Mouse (Mus musculus) adrenal gland, adult 8-10 months (tissue): ENCODE results near the gene Ms4a12. TPM values are rescaled to one million over a fixed set of nuclear protein-coding genes. Genes with fewer than 3 reads are reported as not detected.

Source experiments
- total RNA-seq, 4 experiments: library from RNA; stranded (reverse); gene quantifications; 2 replicates each; pipeline ENCODE4 v1.2.4; 2022

The Ms4a12 gene
- total RNA-seq, 4 experiments from 2014 or later, result 0.22 TPM; not detected in 3

Other genes with a start within 250 kb of the Ms4a12 start
- not detected for gene Ms4a15, start 239.2 kb downstream of the Ms4a12 start, total RNA-seq
- gene Ms4a18, start 214.4 kb downstream of the Ms4a12 start, total RNA-seq, result not detected
- gene Ms4a8a, start 151.3 kb downstream of the Ms4a12 start, total RNA-seq, result 1 to 10 TPM; 4.5 to 6.1 (median 5.1) TPM
- gene 1700017D01Rik, start 101.6 kb downstream of the Ms4a12 start, total RNA-seq, result not detected
- gene 1700025F22Rik, start 67.1 kb downstream of the Ms4a12 start, total RNA-seq, result not detected
- not detected for gene Ms4a13, start 35.7 kb downstream of the Ms4a12 start, total RNA-seq
- gene Ms4a1, start 33.8 kb upstream of the Ms4a12 start, total RNA-seq, result under 1 TPM; 0.38 to 0.89 (median 0.56) TPM
- not detected for gene Ms4a5, start 51.4 kb upstream of the Ms4a12 start, total RNA-seq
- under 1 TPM; 0.07 to 0.43 (median 0.25) TPM for gene Ms4a14, start 82.0 kb upstream of the Ms4a12 start, total RNA-seq
- 10 to 100 TPM in 2 of 4 experiments, 1 to 10 TPM in 2; 1.6 to 14.0 (median 7.6) TPM for gene Ms4a7, start 103.7 kb upstream of the Ms4a12 start, total RNA-seq
- 1 to 10 TPM; 3.0 to 8.9 (median 8.4) TPM for gene Ms4a4a, start 143.1 kb upstream of the Ms4a12 start, total RNA-seq
- gene Ms4a4c, start 172.3 kb upstream of the Ms4a12 start, total RNA-seq, result 1 to 10 TPM in 2 of 4 experiments, under 1 TPM in 2; 0.40 to 3.5 (median 0.93) TPM
- 1 to 10 TPM in 3 of 4 experiments, under 1 TPM in 1; 0.66 to 3.0 (median 1.5) TPM for gene Ms4a4b, start 211.1 kb upstream of the Ms4a12 start, total RNA-seq
- gene Ms4a6c, start 236.9 kb upstream of the Ms4a12 start, total RNA-seq, result 10 to 100 TPM; 10.3 to 18.6 (median 17.5) TPM